Mouse (Mus musculus): Measurements from ENCODE around the gene Krt222. TPM values are rescaled to one million over a fixed set of nuclear protein-coding genes. Genes with fewer than 3 reads are reported as not detected.
A peak's percentile ranks its signal among the peaks of the same experiment; 100 is the strongest.
"Not testable (repeated sequence)": the region's sequence is repeated elsewhere in the genome, so short reads cannot be mapped to it uniquely, and the experiment has no call there.

The Krt222 gene
- not detected in 2 replicates for total RNA-seq (2017)

- no peak for ATAC-seq (replicated peaks; ENCODE audit: low read depth, poor library complexity, severe bottlenecking)
Measured at GRCm38 (mm10) chr11:99243820-99244374, at the start of gene Krt222. Krt222 (minus strand) TSS chr11:99244085.

GRCm38 (mm10) chr11:99292846-99293245 is 49.0 kb upstream of the Krt222 start:
- peak; percentile 58; the same call in 1 of the 2 replicates for ATAC-seq (replicated peaks; ENCODE audit: low read depth, poor library complexity, severe bottlenecking)

- no peak for ATAC-seq (replicated peaks; ENCODE audit: low read depth, poor library complexity, severe bottlenecking)
Measured at GRCm38 (mm10) chr11:99284833-99285312, 41.0 kb upstream of the Krt222 start, which contains the start of gene Krt24. Krt24 (minus strand) TSS chr11:99285262.

GRCm38 (mm10) chr11:99284011-99284410 is 40.1 kb upstream of the Krt222 start:
- ATAC-seq (replicated peaks; ENCODE audit: low read depth, poor library complexity, severe bottlenecking) = no peak

- ATAC-seq (replicated peaks; ENCODE audit: low read depth, poor library complexity, severe bottlenecking) = no peak
Measured at GRCm38 (mm10) chr11:99283334-99283733, 39.4 kb upstream of the Krt222 start.

GRCm38 (mm10) chr11:99281116-99281515 is 37.2 kb upstream of the Krt222 start:
- no peak for ATAC-seq (replicated peaks; ENCODE audit: low read depth, poor library complexity, severe bottlenecking)

GRCm38 (mm10) chr11:99279986-99280385 is 36.1 kb upstream of the Krt222 start:
- ATAC-seq (replicated peaks; ENCODE audit: low read depth, poor library complexity, severe bottlenecking) = no peak

GRCm38 (mm10) chr11:99276786-99277185 is 32.9 kb upstream of the Krt222 start:
- no peak for ATAC-seq (replicated peaks; ENCODE audit: low read depth, poor library complexity, severe bottlenecking)

GRCm38 (mm10) chr11:99275624-99276023 is 31.7 kb upstream of the Krt222 start:
- no peak for ATAC-seq (replicated peaks; ENCODE audit: low read depth, poor library complexity, severe bottlenecking)

GRCm38 (mm10) chr11:99272721-99273120 is 28.8 kb upstream of the Krt222 start:
- ATAC-seq (replicated peaks; ENCODE audit: low read depth, poor library complexity, severe bottlenecking) = no peak

GRCm38 (mm10) chr11:99269192-99269591 is 25.3 kb upstream of the Krt222 start:
- no peak for ATAC-seq (replicated peaks; ENCODE audit: low read depth, poor library complexity, severe bottlenecking)

- ATAC-seq (replicated peaks; ENCODE audit: low read depth, poor library complexity, severe bottlenecking) = no peak
Measured at GRCm38 (mm10) chr11:99265796-99266195, 21.9 kb upstream of the Krt222 start.

- ATAC-seq (replicated peaks; ENCODE audit: low read depth, poor library complexity, severe bottlenecking) = no peak
Measured at GRCm38 (mm10) chr11:99265220-99265619, 21.3 kb upstream of the Krt222 start.

- no peak for ATAC-seq (replicated peaks; ENCODE audit: low read depth, poor library complexity, severe bottlenecking)
Measured at GRCm38 (mm10) chr11:99256213-99256612, 12.3 kb upstream of the Krt222 start.

- ATAC-seq (replicated peaks; ENCODE audit: low read depth, poor library complexity, severe bottlenecking) = no peak
Measured at GRCm38 (mm10) chr11:99255316-99255715, 11.4 kb upstream of the Krt222 start.

GRCm38 (mm10) chr11:99253893-99254292 is 10.0 kb upstream of the Krt222 start:
- ATAC-seq (replicated peaks; ENCODE audit: low read depth, poor library complexity, severe bottlenecking) = no peak

GRCm38 (mm10) chr11:99252671-99253070 is 8.8 kb upstream of the Krt222 start:
- no peak for ATAC-seq (replicated peaks; ENCODE audit: low read depth, poor library complexity, severe bottlenecking)

- no peak for ATAC-seq (replicated peaks; ENCODE audit: low read depth, poor library complexity, severe bottlenecking)
Measured at GRCm38 (mm10) chr11:99250666-99251065, 6.8 kb upstream of the Krt222 start.

- no peak for ATAC-seq (replicated peaks; ENCODE audit: low read depth, poor library complexity, severe bottlenecking)
Measured at GRCm38 (mm10) chr11:99250241-99250640, 6.4 kb upstream of the Krt222 start.

GRCm38 (mm10) chr11:99249115-99249514 is 5.2 kb upstream of the Krt222 start:
- ATAC-seq (replicated peaks; ENCODE audit: low read depth, poor library complexity, severe bottlenecking) = 0 out of 2 replicates have a peak, but pooled peaks have one; percentile 39

- no peak for ATAC-seq (replicated peaks; ENCODE audit: low read depth, poor library complexity, severe bottlenecking)
Measured at GRCm38 (mm10) chr11:99247916-99248315, 4.0 kb upstream of the Krt222 start.

- ATAC-seq (replicated peaks; ENCODE audit: low read depth, poor library complexity, severe bottlenecking) = not testable (repeated sequence)
Measured at GRCm38 (mm10) chr11:99244519-99244918, 634 bp upstream of the Krt222 start.
